Mouse (Mus musculus) spleen, postnatal 14 days (tissue): ENCODE measurements around the gene 1600012H06Rik.
"Not testable (repeated sequence)": the region's sequence is repeated elsewhere in the genome, so short reads cannot be mapped to it uniquely, and the experiment has no call there.

ENCODE experiments used
- DNase-seq, 2 experiments: peaks; one replicate each; pipeline ENCODE4 v3.0.0; 2021 to 2022; ENCODE audit warnings: low spot score in 2 of 2

The 1600012H06Rik gene

DNA sequence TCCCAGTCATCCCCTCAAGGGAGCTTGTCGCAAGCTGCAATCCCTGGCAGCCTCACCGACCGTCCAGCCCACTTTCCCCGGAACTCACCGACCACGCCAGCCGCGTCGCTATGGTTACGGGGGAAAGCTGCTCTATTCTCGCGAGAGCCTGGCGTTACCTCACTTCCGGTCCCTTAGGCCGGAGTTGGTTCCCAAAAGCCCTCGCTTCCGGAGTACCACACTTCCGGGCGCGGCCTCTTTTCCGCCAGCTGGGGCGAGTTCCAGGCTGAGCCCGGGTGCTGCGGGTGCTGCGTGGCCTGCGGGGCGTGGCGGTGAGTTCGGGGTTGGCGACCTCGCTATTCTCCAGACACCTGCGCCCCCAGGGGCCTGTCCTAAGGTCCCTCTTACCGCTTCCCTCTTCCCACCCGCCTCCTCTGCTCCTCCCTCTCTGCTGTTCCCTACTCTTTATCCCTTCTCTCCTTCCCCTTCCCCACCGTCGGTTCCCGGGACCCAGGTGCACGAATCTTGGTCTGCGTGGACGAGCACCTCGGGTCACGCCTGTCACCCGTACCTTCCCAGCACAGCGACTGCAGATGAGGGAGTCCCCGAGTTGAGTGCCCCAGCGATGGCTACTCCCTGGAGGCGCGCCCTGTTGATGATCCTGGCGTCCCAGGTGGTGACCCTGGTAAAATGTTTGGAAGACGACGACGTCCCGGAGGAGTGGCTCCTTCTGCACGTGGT, at the start of gene 1600012H06Rik, which contains the start of gene Wdr27:
Gene 1600012H06Rik (plus strand): TSS at position 176 of the 720 bp plus-strand sequence.
Gene Wdr27 (minus strand): TSS at position 150 of the 720 bp plus-strand sequence.
- peak; percentile 92 to 98 for DNase-seq

DNA sequence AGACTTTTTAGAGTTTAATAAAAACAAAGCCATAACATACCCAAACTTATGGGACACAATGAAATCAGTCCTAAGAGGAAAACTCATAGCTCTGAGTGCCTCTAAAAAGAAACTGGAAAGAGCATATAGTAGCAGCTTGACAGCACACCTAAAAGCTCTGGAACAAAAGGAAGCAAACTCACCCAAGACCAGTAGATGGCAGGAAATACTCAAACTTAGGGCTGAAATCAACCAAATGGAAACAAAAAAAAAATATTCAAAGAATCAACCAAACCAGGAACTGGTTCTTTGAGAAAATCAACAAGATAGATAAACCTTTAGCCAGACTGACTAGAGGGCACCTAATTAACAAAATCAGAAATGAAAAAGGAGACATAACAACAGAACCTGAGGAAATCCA, 47.9 kb upstream of the 1600012H06Rik start:
- DNase-seq: not testable (repeated sequence)

DNA sequence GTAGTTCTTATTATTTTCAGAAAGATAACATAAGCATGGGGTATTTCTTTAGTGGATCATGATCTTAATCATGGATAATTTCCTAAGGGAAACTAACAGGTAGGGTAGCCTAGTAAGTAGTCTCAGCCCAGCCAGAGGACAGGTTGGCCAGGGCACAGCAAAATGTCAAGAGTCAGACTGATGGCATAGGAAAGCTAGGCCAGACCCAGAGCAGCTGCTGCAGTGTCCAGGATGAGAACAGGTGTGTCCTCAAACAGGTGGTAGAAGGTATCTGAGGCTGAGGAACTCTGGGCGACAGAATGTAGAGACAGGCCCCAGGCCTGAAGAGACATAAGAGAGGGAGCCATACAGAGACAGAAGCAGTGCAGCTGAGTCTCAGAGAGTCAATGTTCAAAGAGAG, 44.0 kb upstream of the 1600012H06Rik start:
- DNase-seq: no peak

DNA sequence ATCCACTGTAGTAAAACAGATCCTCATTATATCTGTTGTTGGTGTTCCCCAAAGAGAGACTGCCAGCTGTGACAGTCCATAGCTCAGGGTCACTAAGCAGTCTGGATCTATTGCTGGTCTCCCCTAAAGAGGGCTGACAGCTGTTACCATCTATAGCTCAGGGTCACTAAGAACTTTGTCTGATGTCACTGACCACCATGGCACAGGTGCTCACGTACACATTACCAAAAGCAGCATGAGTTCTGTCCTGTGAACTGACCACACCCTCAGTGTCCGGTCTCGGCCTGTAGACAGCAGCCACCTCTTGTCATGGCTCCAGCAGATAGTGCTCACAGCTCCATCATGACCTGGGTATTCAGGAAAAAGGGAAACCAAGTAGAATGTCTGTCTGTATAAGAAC, 39.8 kb upstream of the 1600012H06Rik start:
- no peak for DNase-seq

DNA sequence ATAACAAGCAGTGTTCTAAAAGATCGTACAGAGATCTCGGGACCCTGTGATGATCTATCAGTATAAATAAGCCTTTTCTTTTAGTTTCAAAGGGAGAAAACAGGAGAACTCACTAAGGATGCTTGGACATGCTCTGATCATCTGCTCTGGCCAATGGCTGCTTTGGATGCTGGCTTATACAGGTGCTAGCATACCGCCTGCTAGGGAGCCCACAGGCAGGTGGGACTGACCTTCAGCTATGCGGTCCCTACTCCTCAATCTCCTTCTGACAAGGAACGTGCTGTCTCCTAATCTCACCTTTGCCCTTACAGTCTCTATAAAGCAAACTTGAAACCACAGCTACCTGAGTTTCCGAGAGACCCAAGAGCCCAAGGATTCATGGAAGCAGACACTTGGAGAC, 38.8 kb upstream of the 1600012H06Rik start:
- DNase-seq: no peak

DNA sequence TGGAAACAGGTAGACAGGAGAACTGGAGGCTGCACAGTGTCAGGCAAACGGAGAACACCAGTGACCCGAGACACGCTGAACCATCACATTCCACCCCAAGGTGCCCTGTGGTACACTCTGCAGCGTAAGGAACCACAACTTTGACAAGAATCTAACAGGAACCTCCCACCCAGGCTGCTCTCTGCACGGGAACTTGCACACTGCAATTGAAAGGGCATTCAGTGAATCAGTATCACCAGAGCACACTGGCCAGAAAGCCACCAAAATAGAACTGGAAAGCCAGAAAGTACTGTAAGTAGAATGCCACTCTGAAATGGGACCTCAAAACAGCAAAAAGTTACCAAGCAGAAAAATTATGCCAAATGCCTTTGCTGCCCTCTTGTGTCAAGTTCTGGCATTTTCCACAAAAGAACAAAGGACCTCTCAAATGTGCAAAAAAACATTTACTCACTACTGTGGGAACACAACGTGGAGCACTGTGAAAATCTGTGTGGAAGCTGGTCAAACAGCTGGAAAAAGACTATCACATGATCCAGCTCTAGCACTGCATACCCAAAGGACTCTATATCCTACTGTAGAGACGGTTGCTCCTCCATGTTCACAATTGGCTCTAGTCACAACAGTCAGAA, 38.2 kb upstream of the 1600012H06Rik start:
- DNase-seq: peak in 1 of 2 experiments; percentile 31

DNA sequence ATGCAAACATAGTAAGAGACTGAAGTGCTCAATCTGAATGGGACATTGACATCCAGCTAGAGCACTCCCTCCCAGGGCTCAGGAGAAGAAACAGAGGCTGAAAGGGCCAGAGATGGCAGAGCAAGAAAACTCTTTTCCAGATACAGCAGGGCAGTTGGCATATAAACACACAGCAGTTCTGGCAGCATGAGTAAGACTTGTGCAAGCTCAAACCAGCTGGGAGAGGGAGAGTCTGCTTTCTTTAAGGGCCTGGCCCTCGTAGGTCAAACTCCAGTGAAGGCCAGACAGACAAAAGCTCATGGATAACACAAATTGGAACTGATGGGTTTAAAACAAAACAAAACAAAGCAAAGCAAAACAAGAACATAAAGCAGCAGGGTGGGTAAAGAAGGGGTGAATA, 36.4 kb upstream of the 1600012H06Rik start:
- DNase-seq: no peak

DNA sequence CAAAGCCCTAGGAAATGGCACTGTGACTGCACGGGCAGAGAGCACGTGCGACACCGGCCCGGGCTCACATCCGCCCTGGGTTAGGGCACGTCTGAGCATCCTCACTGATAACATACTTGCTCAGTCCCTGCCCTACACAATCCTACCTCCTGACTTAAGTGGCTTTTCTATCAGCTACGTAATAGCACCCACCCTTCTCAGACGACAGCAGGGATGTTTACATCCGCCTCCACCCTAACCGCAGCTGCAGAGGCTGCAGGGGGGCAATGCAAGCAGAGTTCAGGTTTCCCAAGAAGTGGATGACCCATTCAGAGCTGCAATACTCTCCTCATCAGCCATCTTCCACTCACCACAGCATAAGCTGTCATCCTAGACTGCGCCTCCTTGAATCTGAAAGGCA, 35.8 kb upstream of the 1600012H06Rik start:
- DNase-seq: no peak

DNA sequence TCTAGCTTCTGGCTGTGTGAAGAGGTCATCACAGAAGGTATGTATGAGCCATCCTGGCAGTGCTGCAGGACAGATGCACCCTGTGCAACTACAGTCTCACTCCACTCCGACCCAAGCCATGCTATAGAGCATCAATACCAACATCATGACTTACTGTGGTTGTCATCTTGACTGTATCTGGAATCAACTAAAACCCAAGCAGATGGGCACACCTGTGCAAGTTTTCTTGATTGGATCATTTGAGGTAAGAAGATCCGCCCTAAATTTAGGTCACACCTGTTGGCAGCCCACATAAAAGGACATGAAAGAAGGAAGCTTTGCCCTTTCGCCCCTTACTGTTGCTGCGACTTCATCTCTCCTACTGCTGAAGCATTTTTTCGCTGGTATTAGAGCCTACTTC, 33.7 kb upstream of the 1600012H06Rik start:
- DNase-seq: no peak

DNA sequence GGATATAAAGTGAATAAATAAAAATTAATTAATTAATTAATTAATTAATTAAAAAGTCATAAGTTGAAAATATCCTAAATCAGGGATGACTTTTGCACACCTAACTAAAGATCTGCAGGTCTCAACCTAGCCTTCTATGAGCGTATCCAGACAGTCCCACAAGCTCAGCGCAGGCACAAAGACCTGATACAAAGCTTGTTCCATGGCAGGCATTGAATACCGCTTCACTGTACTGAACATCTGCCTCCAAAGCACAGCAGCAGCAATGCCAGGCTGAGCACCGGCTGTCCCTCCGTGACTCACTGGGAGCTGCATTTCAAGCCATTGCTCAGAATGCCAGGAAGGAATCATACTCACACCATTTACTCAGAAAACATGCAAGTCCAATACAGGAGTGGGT, 32.2 kb upstream of the 1600012H06Rik start:
- DNase-seq: no peak

DNA sequence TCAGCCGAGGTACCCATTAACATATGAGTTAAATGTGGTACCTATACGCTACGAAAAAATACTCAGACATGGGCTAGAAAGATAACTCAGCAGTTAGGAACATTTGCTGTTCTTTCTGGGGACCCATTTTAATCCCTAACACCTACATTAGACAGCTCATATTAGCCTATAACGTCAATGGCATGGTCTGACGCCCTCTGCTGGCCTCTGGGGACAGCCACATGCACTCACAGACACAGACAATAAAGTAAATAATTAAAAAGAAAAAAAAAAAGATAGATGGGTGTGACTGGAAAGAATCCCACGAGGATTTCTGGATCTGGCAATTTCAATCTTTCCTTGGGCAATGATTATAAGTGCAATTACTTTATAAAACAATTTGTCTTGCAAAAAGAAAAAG, 30.6 kb upstream of the 1600012H06Rik start:
- DNase-seq: no peak

DNA sequence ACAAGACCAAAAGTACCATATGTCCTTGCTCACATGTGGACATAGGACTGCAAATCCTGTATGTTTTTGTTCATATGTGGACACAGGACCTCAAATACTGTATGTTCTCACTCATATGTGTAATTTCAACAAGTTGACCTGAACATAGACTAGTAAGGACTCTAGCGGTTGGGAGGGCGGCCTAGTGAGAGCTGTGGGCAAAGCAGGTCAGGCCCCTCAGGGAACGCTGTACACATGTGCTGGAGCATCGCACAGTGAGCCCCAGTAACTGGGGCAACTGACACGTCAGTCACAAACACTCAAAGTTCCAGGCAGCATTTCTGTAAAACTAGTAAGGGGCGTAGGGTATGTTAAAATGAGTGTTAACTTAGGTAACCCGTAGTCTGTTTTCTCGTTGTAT, 30.0 kb upstream of the 1600012H06Rik start:
- no peak for DNase-seq

DNA sequence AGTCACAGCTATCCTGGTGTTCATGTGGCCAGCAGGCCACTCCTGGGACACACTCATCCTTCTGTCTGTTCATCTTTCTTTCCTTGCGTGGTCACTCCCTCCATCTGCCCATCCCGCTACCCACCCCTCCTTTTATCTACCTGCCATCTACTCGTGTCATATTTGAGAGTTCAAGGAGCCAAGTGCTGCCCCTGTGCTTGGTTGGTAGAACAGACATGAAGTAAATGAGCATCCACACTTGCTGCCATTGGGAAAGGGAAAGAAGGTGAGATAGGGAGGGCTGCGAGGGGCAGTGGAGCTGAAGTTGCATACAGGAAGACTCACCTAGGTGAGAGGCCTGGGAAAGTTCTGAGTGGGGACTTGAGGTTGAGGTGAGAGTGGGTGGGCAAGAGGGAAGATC, 28.6 kb upstream of the 1600012H06Rik start:
- no peak for DNase-seq

DNA sequence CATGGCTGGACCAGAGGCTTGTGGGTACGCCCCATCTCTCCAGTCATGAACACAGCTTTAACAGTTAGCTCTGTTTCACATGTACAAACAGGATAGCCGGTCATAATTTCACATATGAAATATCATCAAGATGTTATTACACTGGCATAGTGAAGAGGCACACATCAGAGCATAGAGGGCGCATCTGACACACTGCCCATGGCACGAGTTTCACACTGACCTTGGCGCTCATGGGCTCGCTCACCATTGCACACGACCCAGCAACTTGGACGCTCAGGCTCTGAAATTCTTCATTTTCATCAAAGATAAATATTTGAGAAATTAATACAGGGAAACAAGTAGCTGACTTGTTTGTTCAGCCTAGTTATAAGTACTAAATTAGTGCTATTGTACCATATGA, 25.1 kb upstream of the 1600012H06Rik start:
- DNase-seq: no peak

DNA sequence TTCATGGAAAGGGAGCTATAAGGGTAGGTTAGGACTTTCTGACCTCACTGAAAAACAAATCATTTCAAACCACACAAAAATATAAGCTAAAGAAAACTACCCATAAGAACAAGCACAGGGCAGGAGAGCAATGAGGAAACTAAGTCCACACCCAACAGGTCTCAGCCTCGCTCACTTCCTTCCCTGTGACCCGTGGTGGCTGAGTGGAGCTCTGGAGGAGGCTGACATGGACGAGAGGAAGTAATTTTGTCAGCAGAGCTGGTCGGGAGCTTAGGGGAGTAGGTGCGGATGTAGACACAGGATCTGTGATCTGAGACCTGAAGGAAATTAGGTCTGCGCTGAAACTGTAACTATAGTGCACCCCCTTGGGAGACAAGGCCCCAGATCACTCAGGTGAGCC, 21.4 kb upstream of the 1600012H06Rik start:
- DNase-seq: no peak

DNA sequence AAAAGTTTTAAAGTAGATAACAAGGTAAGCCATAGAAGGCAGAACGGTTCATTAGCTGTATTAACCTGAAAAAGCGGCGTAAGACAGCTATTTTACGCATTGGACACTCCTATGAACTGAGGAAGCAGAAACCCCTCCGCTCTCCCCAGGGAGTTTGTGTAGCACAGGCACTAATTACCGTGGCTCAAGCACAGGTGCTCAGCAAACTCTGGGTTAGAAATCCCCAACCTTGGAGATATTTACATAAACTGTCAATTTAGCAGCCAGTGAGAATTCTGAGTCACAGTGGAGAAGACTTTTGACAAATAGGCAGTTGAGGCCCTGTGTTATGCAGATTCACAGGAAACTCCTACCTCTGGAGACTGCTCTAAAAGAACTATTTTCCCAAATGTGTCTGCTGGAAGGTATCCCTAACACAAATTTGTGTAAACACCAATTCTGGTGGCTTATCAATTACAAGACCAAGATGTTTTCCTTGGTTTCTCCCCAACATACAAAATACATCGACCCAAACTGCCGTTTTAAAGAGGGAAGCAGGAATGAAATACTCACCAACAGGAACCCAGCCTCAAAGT, 15.3 kb upstream of the 1600012H06Rik start:
- no peak for DNase-seq

DNA sequence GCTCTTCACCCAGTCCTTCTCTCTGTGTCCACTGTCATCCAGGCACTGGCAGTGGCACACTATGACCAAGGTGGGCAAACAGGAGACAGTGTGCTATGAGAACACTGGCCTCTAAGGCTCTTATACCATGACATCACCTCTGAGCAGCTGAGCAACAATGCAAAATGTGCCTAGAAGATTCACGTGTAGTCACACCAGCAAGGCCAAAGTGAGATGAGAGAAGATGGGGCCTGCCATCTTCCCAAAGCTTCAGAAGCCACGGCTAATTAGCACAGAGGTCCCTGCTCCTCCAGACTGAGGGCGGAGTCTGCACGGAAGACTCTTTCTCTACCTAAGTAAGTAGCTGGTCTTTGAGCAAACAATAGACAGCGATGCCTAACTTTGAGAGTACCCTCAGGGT, 14.4 kb upstream of the 1600012H06Rik start:
- no peak for DNase-seq

DNA sequence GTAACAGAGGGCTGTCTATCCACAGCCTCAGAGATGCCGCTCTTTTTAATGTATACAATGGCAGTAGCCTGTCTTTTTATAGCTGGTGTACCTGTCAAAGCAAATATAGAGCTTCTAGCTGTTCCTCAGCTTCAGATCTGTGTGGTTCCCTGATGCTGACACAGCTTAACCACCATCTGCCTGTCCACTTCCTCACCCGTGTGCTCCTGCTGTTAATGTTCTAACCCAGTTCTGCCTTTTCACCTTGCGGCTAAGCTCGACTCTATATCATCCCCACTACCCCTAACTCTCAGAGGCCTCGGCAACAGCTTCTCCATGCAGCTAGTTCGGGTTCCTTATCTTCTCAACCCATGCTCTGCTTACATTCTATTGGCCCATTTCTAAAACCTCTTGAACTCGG, 12.3 kb upstream of the 1600012H06Rik start:
- no peak for DNase-seq

DNA sequence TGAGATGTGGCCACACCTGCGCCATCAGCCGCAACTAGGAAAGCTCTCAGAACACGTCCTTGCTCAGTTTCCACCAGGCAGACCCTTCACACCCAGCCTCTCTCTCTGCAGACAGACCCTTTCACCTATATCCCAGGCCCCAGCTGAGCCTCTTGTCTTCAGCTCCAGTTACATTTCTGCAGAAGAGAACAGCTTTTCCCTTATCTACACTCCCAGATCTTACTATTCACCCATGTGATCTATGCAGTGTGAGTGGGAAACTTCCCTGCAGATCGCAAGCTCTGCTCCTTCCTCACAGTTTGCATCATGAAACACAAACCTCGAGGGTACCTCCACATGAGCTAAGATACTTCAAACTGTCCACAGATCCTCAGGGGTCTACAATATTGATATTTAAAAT, 11.5 kb upstream of the 1600012H06Rik start:
- no peak for DNase-seq

DNA sequence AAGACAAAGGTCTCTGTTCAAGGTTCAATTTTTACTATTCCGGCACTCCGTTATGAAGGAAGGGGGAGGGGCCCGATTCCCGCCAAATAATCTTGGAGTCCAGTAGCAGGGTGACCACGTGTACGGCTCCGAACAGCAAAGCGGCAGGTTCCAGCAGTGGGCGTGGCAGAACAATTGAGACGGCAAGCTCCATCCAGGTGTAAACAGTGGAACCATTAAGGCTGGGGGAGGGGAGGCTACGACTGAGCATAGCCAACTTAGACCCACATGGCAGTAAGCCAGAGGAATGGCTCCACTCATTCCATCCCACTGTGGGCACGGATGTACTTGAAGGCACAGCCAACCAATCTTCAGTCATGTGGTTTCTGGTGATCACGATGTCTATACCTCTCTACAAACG, 7.7 kb upstream of the 1600012H06Rik start:
- not testable (repeated sequence) for DNase-seq

DNA sequence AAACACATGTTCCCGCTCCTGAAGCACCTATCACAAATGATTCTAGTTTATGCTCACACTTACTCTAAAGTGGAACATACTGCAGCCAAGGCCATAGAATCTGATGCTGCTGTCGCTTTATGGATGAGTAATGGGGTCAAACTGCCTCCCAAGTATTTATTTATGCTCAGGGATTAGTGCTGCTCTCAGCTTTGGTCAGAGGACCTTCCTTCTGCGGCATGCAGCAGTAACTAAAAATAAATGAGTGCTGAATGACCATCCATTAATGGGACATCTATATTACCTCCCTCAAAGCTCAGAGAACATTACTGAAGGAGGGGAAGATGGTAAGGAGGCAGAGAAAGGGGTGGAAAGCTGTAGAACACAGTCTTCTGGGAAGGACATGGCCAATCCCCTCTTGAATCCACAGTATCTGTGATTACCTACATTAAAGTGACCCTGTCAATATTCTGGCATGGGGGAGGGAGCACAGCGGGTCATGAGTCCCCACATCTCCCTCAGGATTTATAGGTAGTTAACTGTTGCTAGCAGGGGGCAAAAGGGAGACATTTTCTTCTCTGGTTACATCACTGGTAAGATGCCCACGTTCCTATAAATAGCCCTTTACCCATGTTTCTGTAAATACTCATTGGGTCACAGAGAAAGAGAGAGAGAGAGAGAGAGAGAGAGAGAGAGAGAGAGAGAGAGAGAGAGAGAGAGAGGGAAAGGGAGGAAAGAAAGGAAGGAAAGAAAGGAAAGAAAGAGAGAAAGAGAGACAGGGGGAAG, 7.0 kb upstream of the 1600012H06Rik start:
- DNase-seq: no peak

DNA sequence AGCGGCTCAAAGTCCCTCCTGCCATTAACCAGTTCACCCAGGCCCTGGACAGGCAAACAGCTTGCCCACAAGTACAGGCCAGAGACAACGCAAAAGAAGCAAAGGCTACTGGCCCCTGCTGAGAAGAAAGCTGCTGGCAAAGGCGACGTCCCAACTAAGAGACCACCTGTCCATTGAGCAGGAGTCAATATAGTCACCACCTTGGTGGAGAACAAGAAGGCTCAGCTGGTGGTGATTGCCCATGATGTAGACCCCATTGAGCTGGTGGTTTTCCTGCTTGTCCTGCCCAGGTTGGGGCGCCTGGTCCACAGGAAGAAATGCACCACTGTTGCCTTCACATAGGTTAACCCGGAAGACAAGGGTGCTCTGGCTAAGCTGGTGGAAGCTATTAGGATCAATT, 803 bp upstream of the 1600012H06Rik start:
- not testable (repeated sequence) for DNase-seq

DNA sequence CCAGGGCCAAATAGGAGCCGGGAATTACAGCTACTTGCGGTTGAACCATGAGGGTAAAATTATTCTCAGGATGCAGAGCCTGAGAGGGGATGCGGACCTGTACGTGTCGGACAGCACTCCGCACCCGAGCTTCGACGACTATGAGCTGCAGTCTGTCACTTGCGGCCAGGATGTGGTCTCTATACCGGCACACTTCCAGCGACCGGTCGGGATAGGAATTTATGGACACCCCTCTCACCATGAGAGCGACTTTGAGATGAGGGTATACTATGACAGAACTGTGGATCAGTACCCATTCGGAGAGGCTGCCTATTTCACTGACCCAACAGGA, 710 bp downstream of the 1600012H06Rik start:
- no peak for DNase-seq
